Mouse (Mus musculus) urinary bladder, postnatal 14 days (tissue): ENCODE results near the gene Ugt1a6a.

ENCODE experiments used
- DNase-seq: peaks from one replicate; pipeline ENCODE4 v3.0.0; 2021; ENCODE audit warnings: low spot score

Gene Ugt1a6a

DNA sequence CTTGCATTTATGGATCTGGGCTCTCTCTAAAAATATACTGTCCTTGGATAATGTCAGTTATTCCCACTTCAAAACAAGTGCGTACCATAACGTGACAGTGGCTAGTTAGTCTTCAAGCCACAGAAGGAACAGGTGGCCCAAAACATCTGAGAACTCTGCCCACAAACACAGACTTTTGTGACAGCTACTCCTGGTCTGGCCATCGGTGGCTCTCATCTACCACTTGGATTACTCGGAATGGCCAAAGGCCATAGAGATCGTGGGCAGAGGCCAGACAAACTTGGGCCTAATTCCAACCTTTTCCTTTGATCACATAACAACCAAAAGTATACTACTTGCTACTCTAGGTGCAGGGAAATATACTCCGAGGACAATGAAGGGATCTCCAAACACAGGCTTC is 133.5 kb downstream of the Ugt1a6a start:
- DNase-seq = no peak
